Mouse (Mus musculus) hindbrain, embryonic 14.5 days (tissue): ENCODE measurements around the gene Gm10024. TPM values are rescaled to one million over a fixed set of nuclear protein-coding genes. Genes with fewer than 3 reads are reported as not detected.
"Not testable (repeated sequence)": the region's sequence is repeated elsewhere in the genome, so short reads cannot be mapped to it uniquely, and the experiment has no call there.

Experiments used
- ATAC-seq: fragments of 200-750 bp; cut with Nextera tagmentation; 2 replicates; pipeline ENCODE4 v1.8.0; 2017; ENCODE audit warnings: moderate number of reproducible peaks, mild to moderate bottlenecking, moderate TSS enrichment, moderate library complexity; ENCODE audit not compliant: low FRiP score
- DNase-seq: peaks from one replicate; pipeline ENCODE4 v3.0.0-alpha.2; 2015; ENCODE audit warnings: low spot score
- H3K27ac ChIP-seq: fragments of 300-500 bp; sonication (generic); 2 replicates; pipeline ENCODE4 v1.5.1; 2014; ENCODE audit warnings: mild to moderate bottlenecking, moderate library complexity
- H3K27me3 ChIP-seq: fragments of 300-500 bp; sonication (generic); 2 replicates; pipeline ENCODE4 v1.6.1; 2014; ENCODE audit warnings: mild to moderate bottlenecking, low read length, mixed read lengths; ENCODE audit not compliant: control insufficient read depth, insufficient read depth
- H3K36me3 ChIP-seq: fragments of 300-500 bp; sonication (generic); replicated peaks from 2 replicates; pipeline ENCODE4 v1.6.1; 2014; ENCODE audit not compliant: control insufficient read depth, insufficient read depth
- H3K4me1 ChIP-seq: fragments of 300-500 bp; sonication (generic); replicated peaks from 2 replicates; pipeline ENCODE4 v1.6.1; 2014; ENCODE audit warnings: antibody characterized with exemption, low read length, mixed read lengths; ENCODE audit not compliant: control insufficient read depth, insufficient read depth
- H3K4me2 ChIP-seq: fragments of 300-500 bp; sonication (generic); replicated peaks from 2 replicates; pipeline ENCODE4 v1.6.1; 2014; ENCODE audit warnings: mild to moderate bottlenecking, moderate library complexity
- H3K4me3 ChIP-seq: fragments of 300-500 bp; sonication (generic); replicated peaks from 2 replicates; pipeline ENCODE4 v1.5.1; 2014; ENCODE audit warnings: mild to moderate bottlenecking, low read length
- H3K9ac ChIP-seq: fragments of 300-500 bp; sonication (generic); 2 replicates; pipeline ENCODE4 v1.6.1; 2014
- H3K9me3 ChIP-seq: fragments of 300-500 bp; sonication (generic); 2 replicates; pipeline ENCODE4 v1.6.1; 2016; ENCODE audit warnings: low read length; ENCODE audit not compliant: control insufficient read depth
- WGBS: fragments of 180-500 bp; shearing (Covaris S2); extraction: QIAGEN DNeasy Blood & Tissue Kit; methylation state at CpG from one replicate; pipeline ENCODE4 v1.1.7; 2014; 5-methylcytosine and 5-hydroxymethylcytosine counted together
- polyA plus RNA-seq: library from polyadenylated mRNA; unstranded; fragments of >200 nt; fragmentation: Nextera tagmentation; extraction: Ambion mirVana; gene quantifications from 2 replicates; pipeline ENCODE4 v1.2.1, GENCODE M21; 2014

Gene Gm10024
- polyA plus RNA-seq, 1 experiment from 2014 or later: not detected

DNA sequence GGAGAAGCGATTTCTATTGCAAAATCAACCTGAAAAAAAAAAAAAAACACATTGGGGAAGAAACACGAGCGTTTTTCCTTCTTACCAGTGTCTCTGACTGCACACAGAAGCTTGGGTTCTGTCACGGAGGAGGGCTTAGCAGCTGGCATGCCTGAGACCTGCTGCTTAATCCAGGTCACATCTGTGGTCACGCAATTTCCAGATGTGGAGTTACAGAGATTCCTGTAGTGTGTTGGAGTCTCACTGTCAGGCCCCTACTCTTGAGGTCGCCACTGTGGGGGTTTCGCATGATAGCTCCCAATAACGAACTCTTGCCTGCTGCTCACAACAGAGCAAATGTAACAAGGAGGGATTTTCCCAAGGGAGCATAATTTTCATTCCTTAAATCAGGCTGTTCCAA, 27.1 kb upstream of the Gm10024 start:
- H3K4me1 ChIP-seq: peaks cover 8% of the 10 kb centered on the region; the same call in 1 of the 2 replicates
- no peaks in the 10 kb centered on the region for H3K9me3 ChIP-seq
- DNase-seq (no peak), ATAC-seq (no peak)
- no peak overlapping the region for H3K4me3 ChIP-seq
- WGBS: 34% methylated on average over 8 of the region's 8 CpGs
- H3K4me2 ChIP-seq: no peak overlapping the region
- H3K36me3 ChIP-seq: no peaks in the 10 kb centered on the region
- no peak overlapping the region for H3K9ac ChIP-seq
- H3K27ac ChIP-seq: no peak overlapping the region
- peaks cover 31% of the 10 kb centered on the region for H3K27me3 ChIP-seq

DNA sequence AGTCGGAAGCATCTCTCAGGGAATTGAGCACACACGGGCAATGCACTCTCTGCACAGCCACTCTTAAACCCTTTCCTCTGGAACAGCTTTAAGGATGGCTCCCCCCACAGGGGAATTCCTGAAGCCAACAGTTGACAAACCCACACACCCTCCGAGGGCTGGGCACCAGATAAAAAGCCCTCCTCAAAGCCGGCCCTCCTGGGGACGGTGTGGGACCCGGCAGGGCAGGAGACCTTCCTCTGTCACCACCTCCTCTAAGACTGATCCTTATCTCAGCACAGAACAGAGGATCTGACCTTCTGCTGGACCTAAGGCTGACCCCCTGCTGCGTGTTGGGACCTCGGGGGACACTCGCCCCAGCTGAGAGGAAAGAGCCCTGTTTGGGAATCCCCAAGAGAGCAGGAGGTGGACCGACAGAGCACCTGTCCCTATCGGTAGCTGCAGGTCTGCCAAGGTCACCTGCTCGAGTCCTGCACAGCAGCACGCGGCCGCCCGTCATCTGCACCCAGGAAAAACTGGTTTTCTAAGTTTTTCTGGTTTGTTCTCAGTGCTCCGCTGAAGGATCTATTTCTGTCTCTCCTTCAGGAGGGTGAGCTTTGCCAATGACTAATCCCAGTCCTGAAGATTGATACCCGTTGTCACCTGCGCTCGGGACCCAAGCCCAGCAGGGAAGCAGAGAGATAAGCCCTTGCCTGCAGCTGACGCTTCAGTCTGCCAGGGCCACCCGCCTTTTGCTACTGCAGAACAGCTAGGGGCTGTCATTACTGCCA, 25.2 kb upstream of the Gm10024 start, which contains the start of gene Tspear:
Gene Tspear, plus strand, starts transcription at position 675 of the 770 bp plus-strand sequence.
- peaks cover 8% of the 10 kb centered on the region; the same call in 1 of the 2 replicates for H3K4me1 ChIP-seq
- H3K36me3 ChIP-seq: no peaks in the 10 kb centered on the region
- WGBS: 8% methylated on average over 22 of the region's 22 CpGs
- H3K4me2 ChIP-seq: no peak within 1 kb of the TSS
- no peak within 1 kb of the TSS for H3K27ac ChIP-seq
- peaks cover 24% of the 10 kb centered on the region for H3K27me3 ChIP-seq
- H3K9me3 ChIP-seq: no peaks in the 10 kb centered on the region
- no peak within 1 kb of the TSS for H3K4me3 ChIP-seq
- DNase-seq (no peak), ATAC-seq (0 out of 2 replicates have a peak, but pooled peaks have one; percentile 32)
- no peak within 1 kb of the TSS for H3K9ac ChIP-seq

DNA sequence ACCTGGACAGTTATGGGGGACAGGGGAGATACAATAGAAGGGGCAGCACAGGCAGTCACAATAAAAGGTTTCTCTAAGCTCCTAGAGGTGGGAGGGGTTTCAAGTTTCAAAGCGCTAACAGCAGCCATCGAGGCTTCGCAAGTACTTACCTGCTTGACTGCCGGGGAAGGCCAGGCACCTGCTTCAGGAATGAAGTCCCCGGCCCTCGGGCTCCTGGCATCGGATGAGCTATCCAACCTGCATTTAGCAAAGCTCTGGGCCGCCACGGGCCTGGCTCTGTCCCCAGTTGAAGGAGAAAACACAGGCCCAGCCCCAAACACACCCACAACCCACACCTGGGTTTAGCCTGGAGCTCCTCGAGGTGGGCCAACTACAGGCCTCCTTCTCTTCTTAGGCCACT, 24.2 kb upstream of the Gm10024 start:
- no peaks in the 10 kb centered on the region for H3K36me3 ChIP-seq
- no peak overlapping the region for H3K9ac ChIP-seq
- no peak overlapping the region for H3K4me3 ChIP-seq
- DNase-seq (no peak), ATAC-seq (no peak)
- 37% methylated on average over 10 of the region's 10 CpGs for WGBS
- H3K9me3 ChIP-seq: no peaks in the 10 kb centered on the region
- peaks cover 24% of the 10 kb centered on the region for H3K27me3 ChIP-seq
- peaks cover 8% of the 10 kb centered on the region; the same call in 1 of the 2 replicates for H3K4me1 ChIP-seq
- no peak overlapping the region for H3K27ac ChIP-seq
- H3K4me2 ChIP-seq: no peak overlapping the region

DNA sequence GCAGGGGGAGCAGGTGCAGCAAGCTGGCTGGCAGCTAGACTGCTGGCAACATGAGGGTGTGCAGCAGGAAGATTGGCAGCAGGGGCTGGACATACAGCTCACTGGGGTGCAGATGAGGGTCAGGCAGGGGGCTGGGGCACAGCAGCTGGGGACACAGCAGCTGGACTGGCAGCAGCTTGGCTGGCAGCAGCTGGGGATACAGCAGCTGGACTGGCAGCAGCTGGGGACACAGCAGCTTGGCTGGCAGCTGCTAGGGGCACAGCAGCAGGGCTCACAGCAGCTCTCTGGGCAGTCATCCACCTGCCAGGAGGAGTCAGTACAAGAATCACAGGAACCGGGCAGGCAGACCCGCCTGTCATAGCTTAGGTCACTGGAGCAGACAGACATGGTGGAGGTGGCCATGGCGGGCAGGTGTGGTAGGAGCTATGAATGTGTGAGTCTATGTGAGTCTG, 20.9 kb upstream of the Gm10024 start, which contains the start of gene Gm19402:
Gene Gm19402, minus strand, starts transcription at position 402 of the 452 bp plus-strand sequence.
- H3K9ac ChIP-seq, ATAC-seq, H3K4me1 ChIP-seq, H3K4me3 ChIP-seq, H3K27ac ChIP-seq, DNase-seq, H3K4me2 ChIP-seq, H3K9me3 ChIP-seq, H3K36me3 ChIP-seq: not testable (repeated sequence)
- WGBS: 71% methylated on average over 3 of the region's 3 CpGs
- peaks cover 21% of the 10 kb centered on the region for H3K27me3 ChIP-seq

DNA sequence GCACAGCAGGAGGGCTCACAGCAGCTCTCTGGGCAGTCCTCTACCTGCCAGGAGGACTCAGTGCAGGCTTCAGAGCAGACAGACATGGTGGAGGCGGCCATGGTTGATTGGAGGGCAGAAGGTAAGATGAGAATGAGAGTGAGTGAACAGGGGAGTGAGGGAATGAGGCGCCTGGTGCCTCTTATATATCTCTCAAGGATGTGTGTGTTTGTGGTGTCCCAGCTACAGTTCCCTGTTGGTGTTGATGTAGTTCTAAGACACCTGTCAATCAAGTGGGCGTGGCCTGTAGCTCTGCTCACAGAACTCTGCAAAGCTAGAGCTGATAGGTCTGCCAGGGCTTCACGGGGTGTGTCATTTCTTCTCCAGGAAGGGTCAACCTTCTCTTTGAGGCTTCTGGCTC, 14.1 kb upstream of the Gm10024 start, which contains the start of gene Gm9508:
Gene Gm9508, minus strand, starts transcription at position 101 of the 400 bp plus-strand sequence.
- no peak within 1 kb of the TSS for H3K9ac ChIP-seq
- H3K9me3 ChIP-seq: no peaks in the 10 kb centered on the region
- H3K4me3 ChIP-seq: no peak within 1 kb of the TSS
- ATAC-seq (no peak), DNase-seq (no peak)
- H3K27me3 ChIP-seq: no peaks in the 10 kb centered on the region
- H3K36me3 ChIP-seq: no peaks in the 10 kb centered on the region
- no peak within 1 kb of the TSS for H3K4me2 ChIP-seq
- H3K4me1 ChIP-seq: no peaks in the 10 kb centered on the region
- H3K27ac ChIP-seq: no peak within 1 kb of the TSS
- WGBS: 39% methylated on average over 4 of the region's 4 CpGs

DNA sequence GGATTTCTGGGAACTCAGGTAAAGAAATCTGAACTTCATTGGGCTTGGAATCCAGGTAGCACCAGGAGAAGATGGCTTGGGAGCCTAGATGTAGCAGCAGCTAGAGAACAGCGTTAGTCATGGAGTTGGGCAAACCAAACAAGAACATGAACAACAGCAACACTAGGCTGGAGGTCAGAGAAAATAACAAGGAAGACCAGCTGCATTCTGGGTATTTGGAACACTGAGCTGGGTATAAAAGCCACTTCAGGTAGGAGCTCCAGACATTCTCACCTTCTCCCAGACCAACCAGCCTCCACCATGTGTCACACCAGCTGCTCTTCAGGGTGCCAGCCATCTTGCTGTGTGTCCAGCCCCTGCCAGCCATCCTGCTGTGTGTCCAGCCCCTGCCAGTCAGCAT, 4.9 kb upstream of the Gm10024 start, which contains the start of gene Gm10272:
Gene Gm10272, plus strand, starts transcription at position 301 of the 400 bp plus-strand sequence.
- no peak within 1 kb of the TSS for H3K4me3 ChIP-seq
- ATAC-seq: no peak
- peaks cover 10% of the 10 kb centered on the region; the same call in 1 of the 2 replicates for H3K9me3 ChIP-seq
- no peak within 1 kb of the TSS for H3K4me2 ChIP-seq
- H3K27ac ChIP-seq: no peak within 1 kb of the TSS
- no peak within 1 kb of the TSS for H3K9ac ChIP-seq
- H3K36me3 ChIP-seq: no peaks in the 10 kb centered on the region
- H3K4me1 ChIP-seq: no peaks in the 10 kb centered on the region
- 100% methylated on average over 1 of the region's 1 CpGs for WGBS
- no peak for DNase-seq
- no peaks in the 10 kb centered on the region for H3K27me3 ChIP-seq

DNA sequence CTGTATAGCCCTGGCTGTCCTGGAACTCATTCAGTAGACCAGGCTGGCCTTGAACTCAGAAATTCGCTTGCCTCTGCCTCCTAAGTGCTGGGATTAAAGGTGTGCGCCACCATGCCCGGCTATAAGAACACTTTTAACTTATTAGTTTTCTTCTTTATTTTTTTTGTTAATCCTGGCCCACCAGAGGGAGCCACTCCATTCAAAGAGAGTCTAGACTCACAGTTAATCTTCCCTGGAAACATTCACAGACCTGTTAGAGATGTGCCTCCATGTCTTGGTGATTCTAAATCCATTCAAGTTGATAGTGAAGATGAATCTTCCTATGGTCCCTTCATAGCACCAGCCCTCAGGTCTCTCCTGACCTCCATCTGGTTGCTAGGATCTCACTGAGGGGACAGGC, 1.4 kb upstream of the Gm10024 start:
- no peak overlapping the region for H3K27ac ChIP-seq
- no peak overlapping the region for H3K4me2 ChIP-seq
- H3K9ac ChIP-seq: no peak overlapping the region
- H3K36me3 ChIP-seq: no peaks in the 10 kb centered on the region
- 80% methylated on average over 3 of the region's 3 CpGs for WGBS
- H3K9me3 ChIP-seq: peaks cover 10% of the 10 kb centered on the region; the same call in 1 of the 2 replicates
- no peak overlapping the region for H3K4me3 ChIP-seq
- no peaks in the 10 kb centered on the region for H3K27me3 ChIP-seq
- DNase-seq (no peak), ATAC-seq (no peak)
- H3K4me1 ChIP-seq: no peaks in the 10 kb centered on the region

DNA sequence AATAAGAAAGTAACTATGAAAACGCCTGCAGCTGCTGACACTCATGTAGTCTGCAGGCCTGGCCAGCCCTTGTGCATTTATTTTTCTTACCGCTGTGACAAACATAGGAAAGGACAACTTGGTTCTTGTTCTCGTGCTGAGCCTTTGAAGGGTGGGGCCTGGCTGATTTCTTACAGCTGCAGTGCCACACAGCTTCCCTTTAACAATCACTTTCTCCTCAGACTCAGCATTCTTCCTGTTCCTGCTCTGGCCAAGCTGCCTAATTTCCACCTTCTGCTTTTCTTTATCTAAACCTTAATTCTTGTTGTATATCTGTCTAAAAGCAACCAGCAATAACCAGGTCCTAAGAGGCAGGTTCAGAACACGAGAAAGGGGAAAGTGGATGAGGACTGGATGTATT, 2.5 kb downstream of the Gm10024 start:
- 75% methylated on average over 4 of the region's 4 CpGs for WGBS

DNA sequence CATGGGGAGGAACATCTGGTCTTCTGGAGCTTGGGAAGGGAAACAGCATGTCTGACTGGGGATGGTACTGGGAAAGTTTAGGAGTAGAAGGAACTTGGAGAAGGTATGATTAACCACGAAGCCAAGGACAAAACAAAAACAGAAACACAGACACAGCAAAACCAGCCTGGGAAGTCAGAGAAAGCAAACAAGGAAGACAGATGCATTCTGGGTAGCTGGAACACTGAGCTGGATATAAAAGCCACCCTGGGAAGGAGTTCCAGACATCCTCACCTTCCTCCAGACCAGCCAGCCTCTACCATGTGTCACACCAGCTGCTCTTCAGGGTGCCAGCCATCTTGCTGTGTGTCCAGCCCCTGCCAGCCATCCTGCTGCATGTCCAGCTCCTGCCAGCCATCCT, 4.2 kb downstream of the Gm10024 start, which contains the start of gene Gm10142:
Gene Gm10142, plus strand, starts transcription at position 301 of the 400 bp plus-strand sequence.
- Histone ChIP-seq H3K4me2 (no peak within 1 kb of the TSS), H3K9me3 (0 out of 2 replicates have a peak, but pooled peaks cover 7% of the 10 kb centered on the region), H3K27ac (no peak within 1 kb of the TSS), H3K4me3 (no peak within 1 kb of the TSS), H3K9ac (no peak within 1 kb of the TSS), H3K36me3 (no peaks in the 10 kb centered on the region), H3K4me1 (no peaks in the 10 kb centered on the region), H3K27me3 (no peaks in the 10 kb centered on the region)
- no peak for DNase-seq
- ATAC-seq: no peak
- WGBS: 90% methylated on average over 1 of the region's 1 CpGs

More for the DNA sequence above, 2.5 kb downstream of the Gm10024 start:
- Histone ChIP-seq H3K27ac (no peak overlapping the region), H3K9ac (no peak overlapping the region), H3K4me3 (no peak overlapping the region), H3K27me3 (no peaks in the 10 kb centered on the region), H3K9me3 (0 out of 2 replicates have a peak, but pooled peaks cover 7% of the 10 kb centered on the region), H3K36me3 (no peaks in the 10 kb centered on the region), H3K4me2 (no peak overlapping the region), H3K4me1 (no peaks in the 10 kb centered on the region)
- ATAC-seq: no peak
- DNase-seq: no peak
